Mouse (Mus musculus) left cerebral cortex, adult 2 months (tissue): ENCODE results near the gene Vmac. TPM values are rescaled to one million over a fixed set of nuclear protein-coding genes. Genes with fewer than 3 reads are reported as not detected.

Source experiments
- DNase-seq, 2 experiments: peaks; one replicate each; pipeline ENCODE4 v3.0.0; 2021 to 2022; ENCODE audit warnings: low spot score in 2 of 2, mixed read lengths in 1 of 2; ENCODE audit errors: extremely low spot score in 1 of 2
- H3K27ac ChIP-seq: fragments of 200-600 bp; 2 replicates; pipeline ENCODE4 v1.8.1; 2022
- H3K4me3 ChIP-seq: fragments of 200-600 bp; 2 replicates; pipeline ENCODE4 v1.8.1; 2022
- CTCF ChIP-seq: fragments of 200-600 bp; IDR thresholded peaks from 2 replicates; pipeline ENCODE4 v1.8.1; 2022; ENCODE audit warnings: antibody characterized with exemption, mild to moderate bottlenecking, moderate library complexity
- intact Hi-C: fragments of 180-260 bp; cut with DNase I; formaldehyde crosslinking; loops from one replicate; pipeline ENCODE4 v1.15.1; 2025
- total RNA-seq, 2 experiments: library from RNA; stranded (reverse); gene quantifications; 2 replicates each; pipeline ENCODE4 v1.2.3; 2021

The Vmac gene
- total RNA-seq, 2 experiments from 2014 or later = 8.8 to 12.7 TPM

DNA sequence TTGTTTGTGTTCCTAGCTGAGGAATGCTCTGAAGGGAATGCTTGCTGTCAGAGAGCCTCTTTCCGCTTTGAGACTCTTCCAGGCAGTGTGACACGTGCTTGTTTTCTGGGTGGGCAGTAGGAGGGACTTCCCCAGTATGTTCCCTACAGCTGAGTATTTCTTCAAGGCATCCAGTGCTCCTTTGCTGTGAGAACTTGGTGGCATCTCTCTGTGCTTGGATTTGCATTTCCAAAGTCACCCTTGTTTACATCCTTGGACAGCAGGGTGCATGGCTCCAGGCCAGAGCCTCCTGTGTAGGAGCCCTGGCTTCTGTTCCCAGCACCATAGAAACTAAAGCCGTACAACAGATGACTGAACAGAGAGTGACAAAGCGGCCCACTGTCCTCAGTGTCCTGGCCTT lies 9.1 kb downstream of the Vmac start:
- TF ChIP-seq CTCF = no peak
- Histone ChIP-seq H3K4me3 (no peak overlapping the region), H3K27ac (no peak overlapping the region; the same call in 1 of the 2 replicates)
- intact Hi-C loops = no loop called here
- DNase-seq = no peak

DNA sequence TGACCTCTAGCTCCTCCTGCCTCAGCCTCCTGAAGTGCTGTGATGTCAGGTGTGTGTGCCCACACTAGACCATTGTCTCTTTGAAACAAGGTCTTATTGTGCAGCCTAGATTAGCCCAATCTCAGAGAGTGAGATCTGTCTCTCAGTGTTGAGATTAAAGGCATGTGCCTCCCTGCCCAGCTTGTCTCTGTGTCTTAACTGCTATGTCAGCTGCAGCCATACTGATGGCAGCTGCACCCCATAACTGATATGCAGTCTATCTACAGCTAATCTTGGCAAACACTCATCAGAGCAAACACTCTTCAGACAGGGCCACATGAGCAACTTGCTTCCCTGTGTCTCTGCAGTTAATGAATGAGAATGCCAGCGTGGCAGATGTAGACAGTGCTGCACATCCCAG lies 11.3 kb downstream of the Vmac start:
- Histone ChIP-seq H3K4me3 (no peak overlapping the region), H3K27ac (no peak overlapping the region)
- no peak for TF ChIP-seq CTCF
- no peak for DNase-seq
- intact Hi-C loops = no loop called here

DNA sequence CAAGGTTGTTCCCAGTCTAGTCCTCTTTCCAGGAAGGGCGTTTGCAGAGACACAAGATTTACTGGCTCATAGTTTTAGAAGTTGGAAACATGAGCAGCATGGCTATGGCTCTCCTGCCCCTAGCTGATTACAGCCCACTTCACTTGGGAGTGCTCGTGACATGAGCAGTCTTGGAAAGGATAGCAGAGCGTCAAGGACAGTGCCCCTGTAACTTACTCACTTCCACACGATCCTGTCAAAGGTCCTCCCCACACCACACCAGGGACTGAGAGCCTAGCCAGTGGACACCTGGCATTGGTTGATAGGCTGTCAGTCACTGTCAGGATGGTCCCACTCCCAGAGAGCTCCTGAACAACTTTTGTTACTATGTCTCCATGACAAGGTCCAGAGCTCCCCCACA lies 14.8 kb downstream of the Vmac start:
- no peak for TF ChIP-seq CTCF
- Histone ChIP-seq H3K4me3 (no peak overlapping the region), H3K27ac (no peak overlapping the region; the same call in 1 of the 2 replicates)
- no peak for DNase-seq
- intact Hi-C loops = no loop called here

DNA sequence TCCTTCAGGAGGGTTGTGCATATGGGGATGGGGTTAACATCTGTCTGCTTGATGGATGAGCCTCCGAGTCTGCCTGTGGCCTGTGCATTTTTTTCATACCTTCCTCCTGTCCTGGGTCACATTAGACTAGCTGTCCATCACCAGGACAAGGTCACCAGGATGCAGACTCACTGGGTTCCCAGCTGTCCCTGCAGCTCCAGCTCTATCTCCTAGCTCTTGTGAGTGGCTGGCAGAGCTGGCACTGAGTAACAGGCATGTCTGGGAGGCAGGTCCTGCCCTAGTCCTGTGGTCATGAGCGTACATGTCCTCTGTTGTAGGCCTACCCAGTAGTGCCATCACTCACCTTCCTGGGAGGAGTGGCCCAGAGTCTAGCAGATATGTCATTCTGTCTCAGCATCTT lies 17.4 kb downstream of the Vmac start:
- Histone ChIP-seq H3K27ac (no peak overlapping the region), H3K4me3 (no peak overlapping the region)
- intact Hi-C loops = no loop called here
- TF ChIP-seq CTCF = no peak
- DNase-seq = no peak

DNA sequence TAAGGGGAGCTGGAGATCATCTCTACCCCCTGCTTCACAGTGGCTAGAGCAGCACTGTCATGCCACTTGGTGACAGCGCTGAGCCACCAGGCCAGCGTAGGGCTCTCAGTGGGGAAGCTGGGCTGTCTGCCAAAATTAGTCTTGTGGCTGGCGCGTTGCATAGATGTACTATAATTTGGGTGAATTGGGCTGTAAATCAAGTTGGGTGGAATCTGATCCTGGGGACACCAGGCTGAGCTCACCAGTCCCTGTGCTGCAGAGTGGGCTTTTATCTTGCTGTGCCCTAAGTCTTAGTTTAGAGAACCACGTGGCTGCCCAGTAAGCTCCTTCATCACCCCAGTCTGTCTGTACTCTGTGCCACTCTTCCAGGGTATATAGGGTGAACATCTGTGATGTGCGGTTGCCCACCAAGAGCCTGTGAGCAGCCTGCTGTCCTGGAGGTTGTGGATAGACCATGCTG lies 23.9 kb downstream of the Vmac start:
- TF ChIP-seq CTCF = no peak; the same call in 1 of the 2 replicates
- DNase-seq = peak; percentile 54 to 63
- intact Hi-C loops = no loop called here
- Histone ChIP-seq H3K4me3 (no peak overlapping the region), H3K27ac (peak overlapping the region; percentile 73)

DNA sequence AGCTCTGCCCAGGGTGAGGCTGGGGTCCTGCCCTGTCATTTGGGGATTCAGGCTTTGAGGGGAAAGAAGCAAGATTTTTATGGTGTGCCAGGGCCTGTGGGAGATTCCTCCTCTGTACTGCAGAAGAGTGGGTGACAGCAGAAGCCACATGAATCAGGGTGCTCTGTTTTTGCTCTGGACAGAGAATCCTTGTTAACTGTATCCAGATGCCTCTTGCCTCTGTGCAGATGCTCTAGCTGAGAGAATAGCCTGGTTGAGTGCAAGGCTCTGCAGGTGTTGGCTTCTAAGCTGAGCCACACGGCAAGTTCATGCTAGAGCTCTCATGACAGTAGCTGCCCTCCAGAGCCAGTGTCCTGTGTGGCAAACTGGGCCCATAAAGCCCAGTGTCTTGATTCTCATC lies 24.4 kb downstream of the Vmac start:
- Histone ChIP-seq H3K4me3 (no peak overlapping the region), H3K27ac (peak overlapping the region; percentile 73)
- DNase-seq = no peak
- no peak for TF ChIP-seq CTCF
- intact Hi-C loops = no loop called here

DNA sequence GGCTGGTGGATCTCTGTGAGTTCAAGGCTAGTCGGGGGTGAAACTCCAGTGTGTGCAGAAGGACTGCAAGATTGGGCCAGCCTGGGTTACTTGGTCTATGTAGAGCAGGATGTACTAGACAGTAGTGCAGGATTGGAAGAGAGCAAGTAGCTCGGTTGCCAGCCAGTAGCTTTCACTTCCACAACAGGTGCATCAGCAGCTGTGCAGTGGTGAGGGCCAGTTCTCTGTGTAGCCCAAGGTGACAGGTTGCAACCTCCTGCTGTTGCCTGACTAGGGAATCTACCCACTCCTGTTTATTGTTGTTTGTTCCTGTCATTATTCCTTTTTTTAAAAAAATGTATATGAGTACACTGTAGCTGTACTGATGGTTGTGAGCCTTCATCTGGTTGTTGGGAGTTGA lies 29.1 kb downstream of the Vmac start:
- intact Hi-C loops = no loop called here
- Histone ChIP-seq H3K27ac (no peak overlapping the region), H3K4me3 (no peak overlapping the region)
- DNase-seq = no peak
- no peak for TF ChIP-seq CTCF

DNA sequence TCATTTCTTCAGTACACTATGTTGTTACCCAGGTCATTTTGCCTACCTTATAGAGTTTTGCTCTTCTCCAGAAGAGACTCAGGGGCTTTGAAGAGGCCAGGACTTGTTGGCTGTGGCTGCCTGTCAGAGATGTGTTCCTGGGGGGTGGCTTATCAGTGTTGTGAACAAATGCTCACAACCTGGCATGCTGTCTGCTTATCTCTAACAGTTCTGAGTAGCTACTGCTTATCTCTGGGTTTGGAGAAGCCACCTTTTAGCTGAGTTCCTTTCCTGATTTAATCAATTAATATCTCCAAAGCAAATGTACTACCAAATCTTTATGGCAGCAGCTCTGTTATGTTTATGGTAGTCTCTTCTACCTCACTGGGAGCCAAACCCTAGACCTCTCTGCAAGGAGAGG lies 29.8 kb downstream of the Vmac start:
- no peak for TF ChIP-seq CTCF
- Histone ChIP-seq H3K4me3 (no peak overlapping the region), H3K27ac (no peak overlapping the region)
- no peak for DNase-seq
- intact Hi-C loops = no loop called here

DNA sequence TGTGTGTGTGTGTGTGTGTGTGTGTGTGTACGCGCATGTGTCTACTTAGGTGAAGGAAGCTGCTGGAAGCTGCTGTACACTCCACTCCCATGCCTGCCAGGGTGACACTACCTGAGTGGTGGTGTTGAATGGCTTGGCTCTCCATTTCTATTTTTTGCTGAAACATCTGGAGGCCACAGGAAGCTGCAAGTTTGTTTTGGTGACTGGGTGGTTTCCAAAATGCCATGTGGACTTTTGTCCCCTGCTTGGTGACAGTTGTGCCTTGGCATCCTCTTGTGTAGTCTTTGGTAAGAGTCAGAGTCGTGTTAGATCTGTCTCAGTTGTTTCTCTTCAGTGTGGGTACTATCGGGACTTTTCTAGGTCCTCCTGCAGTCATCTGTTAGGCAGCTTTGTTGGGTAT lies 31.0 kb downstream of the Vmac start:
- DNase-seq = no peak
- H3K27ac ChIP-seq = no peak overlapping the region
- H3K4me3 ChIP-seq = no peak overlapping the region
- intact Hi-C loops = no loop called here
- no peak for TF ChIP-seq CTCF

DNA sequence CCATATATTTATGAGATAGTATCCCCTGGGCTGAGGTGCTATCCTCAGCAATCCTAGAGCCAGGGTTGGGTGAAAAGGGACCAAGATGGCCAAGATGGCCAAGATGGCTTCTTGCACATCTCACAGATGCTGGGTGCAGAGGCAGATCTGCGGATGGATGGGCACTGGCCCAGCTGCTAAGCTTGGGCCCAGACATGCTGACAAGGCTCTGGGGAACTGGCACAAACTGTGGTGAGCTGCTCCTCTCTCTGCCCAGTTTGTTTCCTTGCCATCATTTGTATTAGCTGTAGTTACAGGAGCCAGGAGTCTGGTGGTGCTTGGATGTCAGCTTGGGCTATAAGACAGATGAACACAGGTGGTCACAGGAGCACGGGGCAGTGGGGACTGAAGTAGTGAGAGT lies 33.2 kb downstream of the Vmac start:
- intact Hi-C loops = no loop called here
- TF ChIP-seq CTCF = no peak

DNA sequence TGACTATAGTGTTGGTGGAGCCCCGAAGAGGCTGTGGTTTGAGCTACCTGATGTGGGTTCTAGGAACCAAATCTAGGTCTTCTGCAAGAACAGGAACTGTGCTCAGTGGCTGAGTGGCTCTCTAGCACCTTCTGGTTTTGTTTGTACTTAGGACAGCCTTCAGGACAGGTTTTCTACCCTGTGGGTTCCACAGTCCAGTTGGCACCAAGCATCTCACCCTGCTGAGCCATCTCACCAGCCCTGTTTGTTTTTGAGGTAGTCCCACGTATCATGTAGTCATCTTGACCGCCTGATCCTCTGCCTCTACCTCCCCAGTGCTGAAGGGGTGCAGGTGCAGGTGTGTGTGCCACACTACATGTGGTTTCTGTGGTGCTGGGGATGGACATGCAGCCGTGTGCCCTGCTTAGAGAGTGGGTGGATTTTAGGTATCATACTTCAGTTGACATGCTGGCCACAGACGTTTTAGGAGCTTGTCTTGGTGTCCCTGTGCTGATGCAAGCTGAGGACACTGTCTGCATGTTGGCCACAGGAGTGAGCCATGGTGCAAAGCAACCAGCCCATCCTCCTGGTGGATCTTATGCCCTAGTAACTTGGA lies 34.2 kb downstream of the Vmac start:
- intact Hi-C loops = no loop called here
- H3K4me3 ChIP-seq = no peak overlapping the region
- no peak for TF ChIP-seq CTCF
- no peak overlapping the region for H3K27ac ChIP-seq
- DNase-seq = no peak

More for the DNA sequence above, 33.2 kb downstream of the Vmac start:
- H3K27ac ChIP-seq = no peak overlapping the region
- H3K4me3 ChIP-seq = no peak overlapping the region
- no peak for DNase-seq

DNA sequence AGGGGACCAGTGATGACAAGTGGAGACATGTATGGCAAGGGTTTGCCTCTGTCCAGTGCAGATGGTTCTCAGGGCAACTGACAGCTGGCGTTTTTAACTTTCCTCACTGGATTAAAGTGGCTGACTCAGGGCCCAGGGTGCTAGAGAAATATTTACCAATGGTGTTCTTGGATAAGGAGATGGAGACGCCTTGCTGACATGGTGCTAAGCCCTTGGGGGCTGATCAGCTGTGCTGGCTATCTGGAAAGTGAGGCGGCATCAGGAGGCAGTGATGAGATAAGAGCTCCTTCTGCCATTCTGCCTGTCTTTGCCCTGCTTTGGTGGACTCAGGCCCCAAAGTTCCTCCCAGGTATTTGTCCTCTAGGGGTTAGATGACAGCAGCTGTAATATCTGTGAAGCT lies 34.9 kb downstream of the Vmac start:
- Histone ChIP-seq H3K27ac (no peak overlapping the region), H3K4me3 (no peak overlapping the region)
- intact Hi-C loops = no loop called here
- DNase-seq = no peak
- no peak for TF ChIP-seq CTCF

DNA sequence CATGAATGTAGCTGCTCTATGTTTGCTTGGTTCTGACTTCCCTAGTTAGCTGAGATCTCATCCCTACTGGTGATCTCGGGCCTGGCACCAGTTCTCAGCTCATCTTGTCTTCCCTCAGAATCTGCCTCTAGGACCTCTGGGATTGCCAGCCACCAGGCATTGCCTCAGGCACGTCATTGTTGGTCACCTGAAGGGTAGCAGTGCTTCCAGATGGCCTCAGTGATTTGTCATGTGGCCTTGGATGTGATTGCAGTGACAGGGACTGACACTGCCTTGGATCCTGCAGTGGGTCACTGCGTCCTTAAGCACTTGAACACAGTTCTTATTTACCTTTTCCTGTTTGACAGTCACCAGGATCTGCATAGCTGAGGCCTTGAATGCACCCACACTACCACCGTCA lies 36.0 kb downstream of the Vmac start:
- intact Hi-C loops = no loop called here
- no peak for DNase-seq
- no peak for TF ChIP-seq CTCF
- H3K27ac ChIP-seq = no peak overlapping the region
- no peak overlapping the region for H3K4me3 ChIP-seq
